Mouse (Mus musculus) liver, embryonic 13.5 days (tissue): Measurements from ENCODE around the gene Cdt1. TPM values are rescaled to one million over a fixed set of nuclear protein-coding genes. Genes with fewer than 3 reads are reported as not detected.
A peak's percentile ranks its signal among the peaks of the same experiment; 100 is the strongest.

Experiments used
- ATAC-seq: fragments of 200-750 bp; cut with Nextera tagmentation; 2 replicates; pipeline ENCODE4 v1.8.0; 2017; ENCODE audit warnings: low read depth, mild to moderate bottlenecking, moderate number of reproducible peaks, moderate library complexity
- DNase-seq: peaks from one replicate; pipeline ENCODE4 v3.0.0; 2022
- H3K27ac ChIP-seq: fragments of 300-500 bp; sonication (generic); 2 replicates; pipeline ENCODE4 v1.5.1; 2015; ENCODE audit warnings: moderate library complexity, mild to moderate bottlenecking, inconsistent platforms
- H3K27me3 ChIP-seq: fragments of 300-500 bp; sonication (generic); 2 replicates; pipeline ENCODE4 v1.6.1; 2015; ENCODE audit warnings: mild to moderate bottlenecking, inconsistent platforms
- H3K36me3 ChIP-seq: fragments of 300-500 bp; sonication (generic); 2 replicates; pipeline ENCODE4 v1.6.1; 2015; ENCODE audit warnings: mild to moderate bottlenecking, inconsistent platforms
- H3K4me1 ChIP-seq: fragments of 300-500 bp; sonication (generic); replicated peaks from 2 replicates; pipeline ENCODE4 v1.6.1; 2015; ENCODE audit warnings: inconsistent platforms
- H3K4me2 ChIP-seq: fragments of 300-500 bp; sonication (generic); 2 replicates; pipeline ENCODE4 v1.6.1; 2015; ENCODE audit warnings: inconsistent platforms, mild to moderate bottlenecking, moderate library complexity
- H3K4me3 ChIP-seq: fragments of 300-500 bp; sonication (generic); replicated peaks from 2 replicates; pipeline ENCODE4 v1.5.1; 2015; ENCODE audit warnings: mild to moderate bottlenecking, inconsistent platforms
- H3K9ac ChIP-seq: fragments of 300-500 bp; sonication (generic); 2 replicates; pipeline ENCODE4 v1.6.1; 2015; ENCODE audit warnings: mild to moderate bottlenecking, inconsistent platforms
- H3K9me3 ChIP-seq: fragments of 300-500 bp; sonication (generic); replicated peaks from 2 replicates; pipeline ENCODE4 v1.6.1; 2016; ENCODE audit warnings: inconsistent platforms
- WGBS: fragments of 180-500 bp; shearing (Covaris S2); methylation state at CpG from one replicate; pipeline ENCODE4 v1.1.7; 2015; ENCODE audit not compliant: insufficient replicate concordance; 5-methylcytosine and 5-hydroxymethylcytosine counted together
- microRNA-seq: library from miRNA; unstranded; fragments of <30 nt; microRNA quantifications from one replicate; pipeline ENCODE4, GENCODE M21; 2016
- polyA plus RNA-seq: library from polyadenylated mRNA; unstranded; fragments of >200 nt; fragmentation: Nextera tagmentation; extraction: Ambion mirVana; gene quantifications from 2 replicates; pipeline ENCODE4 v1.2.1, GENCODE M21; 2015

Gene Cdt1
- polyA plus RNA-seq, 1 experiment from 2014 or later: 60.6 TPM

DNA sequence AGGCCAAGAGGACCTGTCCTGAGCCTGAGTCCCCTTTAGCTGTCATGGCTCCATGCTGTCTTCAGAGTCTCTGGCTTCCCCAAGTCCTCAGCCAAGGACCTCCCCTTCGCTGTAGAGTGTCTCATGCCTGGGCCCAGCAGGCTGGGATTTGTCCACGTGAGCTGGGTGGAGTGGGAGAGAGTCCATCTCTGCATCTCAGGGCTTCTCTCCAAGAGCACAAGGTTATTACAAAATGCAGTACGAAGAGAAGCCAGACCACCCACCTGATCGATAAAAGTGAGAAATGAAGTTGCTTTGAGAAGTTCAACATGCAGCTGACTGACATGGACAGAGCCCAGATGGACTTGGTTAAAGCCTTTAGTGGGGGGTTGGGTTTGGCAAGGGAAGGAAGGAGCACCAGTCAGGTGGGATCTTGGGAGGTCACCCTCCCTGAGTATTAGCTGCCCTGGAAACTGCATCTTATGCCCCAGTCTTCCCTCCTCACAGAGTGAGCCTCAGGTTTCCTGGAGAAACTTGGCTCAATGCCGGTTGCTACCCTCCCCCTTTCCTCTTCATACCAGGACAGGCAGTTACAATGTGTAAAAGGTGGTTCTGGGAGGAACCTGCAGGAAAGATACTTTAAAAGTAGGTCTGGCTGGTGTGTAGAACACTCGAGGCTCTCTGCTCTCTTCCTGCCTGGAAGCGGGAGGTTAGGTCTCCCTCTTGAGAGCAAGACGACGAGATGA lies 48.5 kb downstream of the Cdt1 start:
- no peak overlapping the region for H3K9ac ChIP-seq
- no peaks in the 10 kb centered on the region for H3K27me3 ChIP-seq
- peaks cover 8% of the 10 kb centered on the region; the same call in 1 of the 2 replicates for H3K36me3 ChIP-seq
- DNase-seq: no peak
- H3K4me1 ChIP-seq: peaks cover 44% of the 10 kb centered on the region
- no peaks in the 10 kb centered on the region for H3K9me3 ChIP-seq
- no peak overlapping the region; the same call in 1 of the 2 replicates for H3K27ac ChIP-seq
- no peak for ATAC-seq
- no peak overlapping the region for H3K4me2 ChIP-seq
- no peak overlapping the region for H3K4me3 ChIP-seq
- WGBS: 66% methylated on average over 9 of the region's 9 CpGs

DNA sequence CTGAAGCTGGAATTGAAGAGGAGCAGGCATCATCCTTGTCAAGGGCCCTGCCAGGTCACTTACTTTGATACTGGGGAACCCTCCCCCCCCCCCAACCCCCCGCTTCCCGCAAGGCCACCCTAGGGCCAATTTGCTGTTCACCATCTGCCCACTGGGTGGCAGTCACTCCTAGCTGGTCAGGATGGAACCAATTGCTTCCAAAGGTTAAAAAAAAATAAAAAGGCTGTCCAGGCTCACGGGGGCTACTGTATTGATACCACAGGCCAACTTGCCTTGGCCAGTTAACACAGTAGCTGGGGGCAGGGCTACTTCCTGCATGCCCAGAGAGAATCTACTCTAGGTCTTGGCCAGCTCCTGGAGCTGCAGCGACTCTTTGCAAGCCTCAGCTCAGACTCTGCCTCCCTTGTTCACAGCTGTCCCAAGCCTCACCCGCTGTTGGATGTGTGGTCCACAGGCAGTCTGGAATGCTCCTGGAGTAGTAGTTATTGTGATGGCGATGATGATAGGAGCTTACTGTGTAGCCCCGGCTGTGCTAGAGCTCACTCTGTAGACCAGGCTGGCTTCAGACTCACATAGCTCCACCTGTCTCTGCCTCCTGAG lies 50.2 kb downstream of the Cdt1 start:
- peak; percentile 9; the same call in 1 of the 2 replicates for ATAC-seq
- H3K4me2 ChIP-seq: peak overlapping the region; percentile 51

DNA sequence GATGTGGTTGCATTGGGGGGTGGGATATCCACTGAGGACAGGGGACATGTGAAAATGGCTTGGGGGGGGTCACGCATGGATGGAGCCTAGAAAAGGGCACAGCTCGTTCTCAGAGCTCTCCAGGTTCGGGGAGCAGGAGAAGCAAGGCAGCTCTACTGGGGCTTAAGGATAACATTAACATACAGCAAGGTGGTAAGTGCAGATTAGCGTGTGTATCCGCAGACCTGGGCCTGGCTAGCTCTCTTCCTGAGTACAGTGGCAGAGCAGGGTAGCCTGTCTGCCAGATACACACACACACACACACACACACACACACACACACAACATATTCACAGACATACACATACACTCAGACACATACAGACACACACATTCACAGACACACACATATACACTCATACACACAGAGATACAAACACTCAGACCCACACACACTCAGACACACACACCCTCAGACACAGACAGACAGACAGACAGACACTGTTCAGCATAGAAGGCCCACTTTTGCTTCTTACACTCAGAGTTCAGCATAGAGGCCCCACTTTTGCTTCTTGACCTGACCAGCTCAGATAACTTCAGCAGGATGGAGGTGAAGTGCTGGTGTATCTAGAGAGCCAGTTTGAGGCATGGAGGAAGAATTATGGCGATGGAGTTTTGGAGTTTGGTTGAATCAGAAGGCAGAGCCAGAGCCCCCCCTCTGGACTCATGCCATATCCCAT lies 51.0 kb downstream of the Cdt1 start:
- Histone ChIP-seq H3K27me3 (0 out of 2 replicates have a peak, but pooled peaks cover 2% of the 10 kb centered on the region), H3K36me3 (peaks cover 8% of the 10 kb centered on the region; the same call in 1 of the 2 replicates), H3K4me1 (peaks cover 29% of the 10 kb centered on the region), H3K27ac (peak overlapping the region; percentile 91), H3K4me2 (peak overlapping the region; percentile 51), H3K9me3 (no peaks in the 10 kb centered on the region), H3K4me3 (peak overlapping the region; percentile 3; the same call in 1 of the 2 replicates), H3K9ac (peak overlapping the region; percentile 61)
- DNase-seq (peak; percentile 63), ATAC-seq (peak; percentile 95)
- 28% methylated on average over 6 of the region's 6 CpGs for WGBS

More for the DNA sequence above, 50.2 kb downstream of the Cdt1 start:
- 48% methylated on average over 5 of the region's 7 CpGs for WGBS
- Histone ChIP-seq H3K4me3 (peak overlapping the region; percentile 3; the same call in 1 of the 2 replicates), H3K4me1 (peaks cover 31% of the 10 kb centered on the region), H3K9ac (peak overlapping the region; percentile 61), H3K27ac (peak overlapping the region; percentile 91), H3K36me3 (peaks cover 8% of the 10 kb centered on the region; the same call in 1 of the 2 replicates), H3K27me3 (no peaks in the 10 kb centered on the region), H3K9me3 (no peaks in the 10 kb centered on the region)
- peak; percentile 60 for DNase-seq

DNA sequence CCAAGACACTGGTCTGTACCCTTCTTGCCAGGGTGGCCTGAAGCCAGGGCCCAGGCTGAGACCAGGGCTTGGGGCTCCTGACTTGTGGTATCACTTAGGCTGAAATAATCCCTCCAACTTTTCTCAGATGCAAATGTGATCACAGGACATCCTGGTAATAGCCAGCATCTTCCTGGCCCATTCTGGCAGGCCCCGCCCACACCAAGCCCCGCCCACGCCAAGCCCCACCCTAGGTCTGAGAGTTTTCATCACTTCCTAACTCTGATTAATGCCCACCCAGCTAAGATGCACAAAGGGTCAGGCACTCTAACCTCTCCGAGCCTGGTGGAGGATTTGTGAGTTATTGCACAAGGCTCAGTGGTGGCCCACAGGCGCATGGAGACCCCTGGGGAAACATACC lies 52.6 kb downstream of the Cdt1 start:
- H3K36me3 ChIP-seq: 0 out of 2 replicates have a peak, but pooled peaks cover 2% of the 10 kb centered on the region
- DNase-seq: no peak
- H3K9ac ChIP-seq: no peak overlapping the region
- H3K4me3 ChIP-seq: no peak overlapping the region
- WGBS: 32% methylated on average over 5 of the region's 5 CpGs
- H3K27ac ChIP-seq: no peak overlapping the region
- H3K27me3 ChIP-seq: peaks cover 6% of the 10 kb centered on the region; the same call in 1 of the 2 replicates
- H3K4me2 ChIP-seq: no peak overlapping the region
- H3K9me3 ChIP-seq: no peaks in the 10 kb centered on the region
- H3K4me1 ChIP-seq: peaks cover 29% of the 10 kb centered on the region
- no peak for ATAC-seq

DNA sequence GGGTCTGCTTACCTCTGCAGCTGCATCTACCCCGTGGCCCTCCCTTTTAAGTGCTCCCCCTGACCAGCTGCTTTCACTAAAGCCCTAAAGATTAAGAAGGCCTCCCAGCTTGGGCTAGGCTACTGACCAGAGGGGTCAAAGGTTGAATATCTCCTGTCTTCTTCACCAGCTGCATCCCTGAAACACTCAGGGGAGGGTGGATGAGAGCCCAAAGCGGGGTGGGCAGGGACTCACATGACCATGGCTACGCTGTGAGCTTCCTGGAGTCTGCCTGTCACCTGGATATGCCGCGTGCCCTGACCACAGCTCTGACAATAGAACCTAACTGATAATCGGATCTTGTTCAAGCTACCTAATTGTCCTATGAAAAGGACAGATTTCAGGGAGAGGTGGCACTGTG lies 54.9 kb downstream of the Cdt1 start, which contains the start of gene Pabpn1l:
Gene Pabpn1l (minus strand): TSS at position 13 of the 400 bp plus-strand sequence.
- no peak within 1 kb of the TSS for H3K4me2 ChIP-seq
- H3K9ac ChIP-seq: no peak within 1 kb of the TSS
- ATAC-seq: no peak
- no peaks in the 10 kb centered on the region for H3K9me3 ChIP-seq
- 72% methylated on average over 6 of the region's 6 CpGs for WGBS
- H3K27me3 ChIP-seq: peaks cover 6% of the 10 kb centered on the region; the same call in 1 of the 2 replicates
- no peak within 1 kb of the TSS for H3K4me3 ChIP-seq
- H3K27ac ChIP-seq: no peak within 1 kb of the TSS
- DNase-seq: no peak
- H3K4me1 ChIP-seq: peaks cover 38% of the 10 kb centered on the region
- no peaks in the 10 kb centered on the region for H3K36me3 ChIP-seq

Small RNA genes within 50 kb of the gene (microRNA-seq; reads per million reads assigned to microRNA genes)
- not detected for gene Mir6396

Other genes starting within 250 kb of the Cdt1 start
- not detected in 2 replicates for gene Trhr2, start 207.3 kb upstream of the Cdt1 start, polyA plus RNA-seq
- gene Zc3h18, start 191.4 kb upstream of the Cdt1 start, polyA plus RNA-seq: 30.2 and 35.0 TPM in 2 replicates
- not detected in 2 replicates for gene Il17c, start 146.0 kb upstream of the Cdt1 start, polyA plus RNA-seq
- gene Cyba, start 135.1 kb upstream of the Cdt1 start, polyA plus RNA-seq: 133 and 153 TPM in 2 replicates
- gene Mvd, start 124.6 kb upstream of the Cdt1 start, polyA plus RNA-seq: 23.7 and 26.0 TPM in 2 replicates
- gene Snai3, start 107.3 kb upstream of the Cdt1 start, polyA plus RNA-seq: 0.20 and 0.31 TPM in 2 replicates
- gene Rnf166, start 92.0 kb upstream of the Cdt1 start, polyA plus RNA-seq: 12.2 and 13.7 TPM in 2 replicates
- gene Ctu2, start 91.9 kb upstream of the Cdt1 start, polyA plus RNA-seq: 26.7 and 29.3 TPM in 2 replicates
- gene Piezo1, start 16.7 kb upstream of the Cdt1 start, polyA plus RNA-seq: 13.9 and 14.2 TPM in 2 replicates
- gene Aprt, start 8.9 kb downstream of the Cdt1 start, polyA plus RNA-seq: 198 and 218 TPM in 2 replicates
- gene Galns, start 43.4 kb downstream of the Cdt1 start, polyA plus RNA-seq: 4.0 and 4.4 TPM in 2 replicates
- gene Trappc2l, start 43.6 kb downstream of the Cdt1 start, polyA plus RNA-seq: 23.2 and 26.7 TPM in 2 replicates
- not detected in 2 replicates for gene Pabpn1l, start 54.7 kb downstream of the Cdt1 start, polyA plus RNA-seq
- 4.5 and 5.7 TPM in 2 replicates for gene Cbfa2t3, start 131.1 kb downstream of the Cdt1 start, polyA plus RNA-seq
- 7.9 and 8.5 TPM in 2 replicates for gene Acsf3, start 207.5 kb downstream of the Cdt1 start, polyA plus RNA-seq